Mouse (Mus musculus): ENCODE measurements around the gene Tex47.

Gene Tex47

GRCm38 (mm10) chr5:7303819-7304218 is at the start of gene Tex47:
Tex47 (plus strand) TSS chr5:7304119.
- no peak for DNase-seq (ENCODE audit: low spot score in 2 of 2)

DNA sequence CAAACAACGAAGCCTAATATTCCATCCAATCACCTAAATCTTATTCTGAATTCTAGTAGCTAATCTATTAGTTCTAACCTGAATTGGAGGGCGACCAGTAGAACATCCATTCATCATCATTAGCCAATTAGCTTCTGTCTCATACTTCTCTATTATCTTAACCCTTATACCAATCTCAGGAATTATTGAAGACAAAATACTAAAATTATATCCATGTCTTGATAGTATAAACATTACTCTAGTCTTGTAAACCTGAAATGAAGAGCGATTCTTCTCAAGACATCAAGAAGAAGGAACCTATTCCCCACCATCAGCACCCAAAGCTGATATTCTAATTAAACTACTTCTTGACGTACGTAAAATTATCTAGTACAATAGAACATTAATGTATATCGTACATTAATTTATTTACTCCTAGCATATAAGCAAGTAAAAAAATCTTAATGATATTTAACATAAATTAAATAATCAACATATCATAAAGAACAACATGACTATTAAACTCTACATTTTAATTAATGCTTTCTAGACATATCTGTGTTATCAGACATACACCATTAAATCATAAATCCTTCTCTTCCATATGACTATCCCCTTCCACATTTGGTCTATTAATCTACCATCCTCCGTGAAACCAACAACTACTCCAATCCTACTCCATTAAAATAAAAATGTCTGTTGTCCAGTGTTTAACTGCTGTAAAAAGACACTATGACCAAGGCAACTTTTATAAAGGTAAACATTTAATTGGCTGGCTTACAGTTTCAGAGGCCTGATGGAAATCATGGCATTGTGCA is 27.1 kb upstream of the Tex47 start:
- no peak for DNase-seq (ENCODE audit: low spot score in 2 of 2)

GRCm38 (mm10) chr5:7284336-7284735 is 19.6 kb upstream of the Tex47 start:
- no peak for DNase-seq (ENCODE audit: low spot score in 2 of 2)

GRCm38 (mm10) chr5:7302969-7303368 is 950 bp upstream of the Tex47 start:
- DNase-seq (ENCODE audit: low spot score in 2 of 2), result no peak

- no peak for DNase-seq (ENCODE audit: low spot score in 2 of 2)
Measured at GRCm38 (mm10) chr5:7325594-7325993, 21.7 kb downstream of the Tex47 start.

- peak; percentile 7 to 23 for DNase-seq (ENCODE audit: low spot score in 2 of 2)
Measured at GRCm38 (mm10) chr5:7344145-7345010, 40.5 kb downstream of the Tex47 start, which contains the start of gene Zfp804b. Zfp804b (minus strand) TSS chr5:7344756.

DNA sequence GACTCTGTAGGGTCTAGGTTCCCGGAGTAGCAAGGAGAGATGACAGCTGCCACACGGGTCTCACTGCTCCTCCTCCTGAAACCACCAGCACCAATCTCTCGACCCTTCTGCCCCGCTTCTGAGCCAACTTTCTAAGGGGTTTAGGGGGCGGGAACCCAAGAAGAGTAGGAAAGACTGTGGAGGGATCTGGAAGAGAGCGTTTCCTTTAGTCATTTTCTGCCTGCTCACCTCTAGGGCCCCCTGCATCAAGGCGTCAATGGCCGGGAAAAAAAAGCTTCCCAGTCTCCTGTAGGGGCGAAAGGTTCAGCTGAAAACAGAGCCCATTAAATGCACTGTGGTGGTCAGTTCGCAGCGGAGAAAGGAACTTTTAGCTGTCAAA is 41.1 kb downstream of the Tex47 start:
- no peak for DNase-seq (ENCODE audit: low spot score in 2 of 2)
